Mouse (Mus musculus) limb, embryonic 13.5 days (tissue): ENCODE measurements around the gene Pnldc1. TPM values are rescaled to one million over a fixed set of nuclear protein-coding genes. Genes with fewer than 3 reads are reported as not detected.
A peak's percentile ranks its signal among the peaks of the same experiment; 100 is the strongest.
"Not testable (repeated sequence)": the region's sequence is repeated elsewhere in the genome, so short reads cannot be mapped to it uniquely, and the experiment has no call there.

Source experiments
- ATAC-seq: fragments of 200-750 bp; cut with Nextera tagmentation; 2 replicates; pipeline ENCODE4 v1.8.0; 2017; ENCODE audit warnings: low read depth, moderate number of reproducible peaks, moderate TSS enrichment; ENCODE audit not compliant: low FRiP score
- H3K27ac ChIP-seq: fragments of 300-500 bp; sonication (generic); 2 replicates; pipeline ENCODE4 v1.5.1; 2015; ENCODE audit warnings: inconsistent platforms, mild to moderate bottlenecking, moderate library complexity
- H3K27me3 ChIP-seq: fragments of 300-500 bp; sonication (generic); 2 replicates; pipeline ENCODE4 v1.6.1; 2015; ENCODE audit warnings: mild to moderate bottlenecking, inconsistent platforms
- H3K36me3 ChIP-seq: fragments of 300-500 bp; sonication (generic); 2 replicates; pipeline ENCODE4 v1.6.1; 2015; ENCODE audit warnings: inconsistent platforms, mild to moderate bottlenecking, moderate library complexity
- H3K4me1 ChIP-seq: fragments of 300-500 bp; sonication (generic); 2 replicates; pipeline ENCODE4 v1.6.1; 2015; ENCODE audit warnings: inconsistent platforms
- H3K4me2 ChIP-seq: fragments of 300-500 bp; sonication (generic); replicated peaks from 2 replicates; pipeline ENCODE4 v1.6.1; 2015; ENCODE audit warnings: inconsistent platforms, mild to moderate bottlenecking, moderate library complexity
- H3K4me3 ChIP-seq: fragments of 300-500 bp; sonication (generic); 2 replicates; pipeline ENCODE4 v1.5.1; 2015; ENCODE audit warnings: moderate library complexity, mild to moderate bottlenecking, inconsistent platforms
- H3K9ac ChIP-seq: fragments of 300-500 bp; sonication (generic); 2 replicates; pipeline ENCODE4 v1.6.1; 2015; ENCODE audit warnings: mild to moderate bottlenecking, inconsistent platforms
- H3K9me3 ChIP-seq: fragments of 300-500 bp; sonication (generic); 2 replicates; pipeline ENCODE4 v1.6.1; 2016; ENCODE audit warnings: inconsistent platforms
- WGBS: fragments of 180-500 bp; shearing (Covaris S2); methylation state at CpG from one replicate; pipeline ENCODE4 v1.1.7; 2015; 5-methylcytosine and 5-hydroxymethylcytosine counted together
- polyA plus RNA-seq: library from polyadenylated mRNA; unstranded; fragments of >200 nt; fragmentation: Nextera tagmentation; extraction: Ambion mirVana; gene quantifications from 2 replicates; pipeline ENCODE4 v1.2.1, GENCODE M21; 2015

Pnldc1 gene
- polyA plus RNA-seq, 1 experiment from 2014 or later = 2.4 TPM

- not testable (repeated sequence) for ATAC-seq, H3K9me3 ChIP-seq
Measured at GRCm38 (mm10) chr17:12931576-12931975, 21.5 kb upstream of the Pnldc1 start.

GRCm38 (mm10) chr17:12925703-12926180 is 15.7 kb upstream of the Pnldc1 start:
- Histone ChIP-seq H3K4me3 (no peak overlapping the region), H3K4me2 (no peak overlapping the region), H3K4me1 (no peaks in the 10 kb centered on the region), H3K9ac (no peak overlapping the region), H3K36me3 (peaks cover 59% of the 10 kb centered on the region), H3K27ac (no peak overlapping the region), H3K9me3 (no peaks in the 10 kb centered on the region), H3K27me3 (no peaks in the 10 kb centered on the region)
- WGBS = 88% methylated on average over 8 of the region's 8 CpGs
- ATAC-seq = no peak

More at GRCm38 (mm10) chr17:12931576-12931975, 21.5 kb upstream of the Pnldc1 start:
- H3K4me1 ChIP-seq, H3K36me3 ChIP-seq, H3K27ac ChIP-seq, H3K9ac ChIP-seq, H3K4me3 ChIP-seq, H3K4me2 ChIP-seq, H3K27me3 ChIP-seq: not testable (repeated sequence)
- WGBS = 87% methylated on average over 5 of the region's 5 CpGs

- WGBS = 89% methylated on average over 3 of the region's 3 CpGs
- H3K27me3 ChIP-seq = no peaks in the 10 kb centered on the region
- H3K4me2 ChIP-seq = no peak overlapping the region
- H3K9ac ChIP-seq = no peak overlapping the region
- no peaks in the 10 kb centered on the region for H3K4me1 ChIP-seq
- H3K9me3 ChIP-seq = no peaks in the 10 kb centered on the region
- ATAC-seq = no peak
- H3K27ac ChIP-seq = no peak overlapping the region
- H3K36me3 ChIP-seq = peaks cover 67% of the 10 kb centered on the region
- no peak overlapping the region for H3K4me3 ChIP-seq
Measured at GRCm38 (mm10) chr17:12925001-12925400, 15.0 kb upstream of the Pnldc1 start.

GRCm38 (mm10) chr17:12921073-12921472 is 11.0 kb upstream of the Pnldc1 start:
- 98% methylated on average over 1 of the region's 1 CpGs for WGBS

GRCm38 (mm10) chr17:12916588-12917380 is 6.8 kb upstream of the Pnldc1 start:
- H3K4me3 ChIP-seq = peak overlapping the region; percentile 75
- peak overlapping the region; percentile 91 for H3K27ac ChIP-seq
- under 1% methylated on average over 39 of the region's 40 CpGs for WGBS

More at GRCm38 (mm10) chr17:12921073-12921472, 11.0 kb upstream of the Pnldc1 start:
- H3K27me3 ChIP-seq = no peaks in the 10 kb centered on the region
- H3K27ac ChIP-seq = no peak overlapping the region
- H3K4me3 ChIP-seq = no peak overlapping the region
- no peak overlapping the region for H3K9ac ChIP-seq
- H3K4me2 ChIP-seq = no peak overlapping the region
- no peak for ATAC-seq
- H3K4me1 ChIP-seq = peaks cover 8% of the 10 kb centered on the region
- no peaks in the 10 kb centered on the region for H3K9me3 ChIP-seq
- peaks cover 71% of the 10 kb centered on the region for H3K36me3 ChIP-seq

GRCm38 (mm10) chr17:12915881-12916583 is 6.0 kb upstream of the Pnldc1 start, which contains the start of gene Mrpl18:
Gene Mrpl18 (minus strand): TSS chr17:12916345.
- ATAC-seq = peak; percentile 100
- WGBS = under 1% methylated on average over 56 of the region's 56 CpGs
- Histone ChIP-seq H3K27me3 (no peaks in the 10 kb centered on the region), H3K4me3 (peak within 1 kb of the TSS; percentile 75), H3K27ac (peak within 1 kb of the TSS; percentile 91), H3K9ac (peak within 1 kb of the TSS; percentile 97), H3K9me3 (no peaks in the 10 kb centered on the region), H3K4me1 (peaks cover 15% of the 10 kb centered on the region), H3K4me2 (peak within 1 kb of the TSS; percentile 93), H3K36me3 (peaks cover 54% of the 10 kb centered on the region)

More at GRCm38 (mm10) chr17:12916588-12917380, 6.8 kb upstream of the Pnldc1 start:
- H3K36me3 ChIP-seq = peaks cover 53% of the 10 kb centered on the region
- peak; percentile 53 for ATAC-seq
- H3K4me1 ChIP-seq = peaks cover 15% of the 10 kb centered on the region
- peak overlapping the region; percentile 97 for H3K9ac ChIP-seq
- H3K27me3 ChIP-seq = no peaks in the 10 kb centered on the region
- H3K9me3 ChIP-seq = no peaks in the 10 kb centered on the region
- peak overlapping the region; percentile 81 for H3K4me2 ChIP-seq

GRCm38 (mm10) chr17:12915488-12915880 is 5.5 kb upstream of the Pnldc1 start, which contains the start of gene Tcp1:
Gene Tcp1 (plus strand): TSS chr17:12915701.
- H3K9ac ChIP-seq = peak within 1 kb of the TSS; percentile 97
- no peaks in the 10 kb centered on the region for H3K9me3 ChIP-seq
- H3K27me3 ChIP-seq = no peaks in the 10 kb centered on the region
- peak within 1 kb of the TSS; percentile 91 for H3K27ac ChIP-seq
- H3K4me1 ChIP-seq = peaks cover 15% of the 10 kb centered on the region
- peaks cover 53% of the 10 kb centered on the region for H3K36me3 ChIP-seq
- ATAC-seq = no peak
- 1% methylated on average over 18 of the region's 18 CpGs for WGBS
- peak within 1 kb of the TSS; percentile 75 for H3K4me3 ChIP-seq
- peak within 1 kb of the TSS; percentile 93 for H3K4me2 ChIP-seq

- no peak overlapping the region for H3K9ac ChIP-seq
- H3K36me3 ChIP-seq = peaks cover 44% of the 10 kb centered on the region
- H3K4me2 ChIP-seq = no peak overlapping the region
- WGBS = 90% methylated on average over 8 of the region's 8 CpGs
- H3K9me3 ChIP-seq = no peaks in the 10 kb centered on the region
- no peak overlapping the region for H3K27ac ChIP-seq
- H3K4me3 ChIP-seq = no peak overlapping the region
- H3K27me3 ChIP-seq = no peaks in the 10 kb centered on the region
- peaks cover 7% of the 10 kb centered on the region for H3K4me1 ChIP-seq
- no peak for ATAC-seq
Measured at GRCm38 (mm10) chr17:12910391-12910790, 361 bp upstream of the Pnldc1 start.

GRCm38 (mm10) chr17:12906436-12906835 is 3.6 kb downstream of the Pnldc1 start:
- no peak overlapping the region for H3K4me2 ChIP-seq
- H3K9ac ChIP-seq = no peak overlapping the region
- H3K27ac ChIP-seq = no peak overlapping the region
- no peak for ATAC-seq
- H3K36me3 ChIP-seq = peaks cover 33% of the 10 kb centered on the region
- 92% methylated on average over 9 of the region's 9 CpGs for whole genome bisulfite sequencing
- no peaks in the 10 kb centered on the region for H3K9me3 ChIP-seq
- no peak overlapping the region for H3K4me3 ChIP-seq
- H3K4me1 ChIP-seq = peaks cover 12% of the 10 kb centered on the region
- H3K27me3 ChIP-seq = no peaks in the 10 kb centered on the region

GRCm38 (mm10) chr17:12905810-12906209 is 4.2 kb downstream of the Pnldc1 start:
- Histone ChIP-seq H3K27ac (no peak overlapping the region), H3K9me3 (no peaks in the 10 kb centered on the region), H3K27me3 (no peaks in the 10 kb centered on the region), H3K4me3 (no peak overlapping the region), H3K4me2 (no peak overlapping the region), H3K4me1 (peaks cover 12% of the 10 kb centered on the region), H3K9ac (no peak overlapping the region), H3K36me3 (peaks cover 31% of the 10 kb centered on the region)
- no peak for ATAC-seq
- 85% methylated on average over 4 of the region's 4 CpGs for whole genome bisulfite sequencing

GRCm38 (mm10) chr17:12904349-12904748 is 5.7 kb downstream of the Pnldc1 start:
- Histone ChIP-seq H3K4me3 (no peak overlapping the region), H3K27me3 (no peaks in the 10 kb centered on the region), H3K9me3 (no peaks in the 10 kb centered on the region), H3K27ac (peak overlapping the region; percentile 74), H3K36me3 (peaks cover 35% of the 10 kb centered on the region), H3K4me2 (no peak overlapping the region), H3K4me1 (peaks cover 12% of the 10 kb centered on the region), H3K9ac (no peak overlapping the region)
- 61% methylated on average over 1 of the region's 1 CpGs for WGBS
- ATAC-seq = no peak
